Mouse (Mus musculus): ENCODE results near the gene AI182371. TPM values are rescaled to one million over a fixed set of nuclear protein-coding genes. Genes with fewer than 3 reads are reported as not detected.

Gene AI182371
- polyA plus RNA-seq, 1 experiment from 2014 or later: not detected

- H3K4me1 ChIP-seq (replicated peaks): peaks cover 12% of the 10 kb centered on the region
- H3K27ac ChIP-seq: peak overlapping the region; percentile 91
- peak overlapping the region; percentile 78 for H3K4me3 ChIP-seq
- no peaks in the 10 kb centered on the region for H3K9me3 ChIP-seq
- peak; percentile 64 for ATAC-seq (ENCODE audit: low FRiP score)
- no peaks in the 10 kb centered on the region for H3K36me3 ChIP-seq
- 32% methylated on average over 3 of the region's 3 CpGs for WGBS
- peak overlapping the region; percentile 79 for H3K9ac ChIP-seq
- H3K4me2 ChIP-seq: peak overlapping the region; percentile 75
- H3K27me3 ChIP-seq: no peaks in the 10 kb centered on the region
Observed at GRCm38 (mm10) chr2:35108712-35109111, 7.4 kb upstream of the AI182371 start.

- Histone ChIP-seq H3K36me3 (no peaks in the 10 kb centered on the region), H3K27me3 (no peaks in the 10 kb centered on the region), H3K4me1 (replicated peaks) (peaks cover 12% of the 10 kb centered on the region), H3K9me3 (no peaks in the 10 kb centered on the region), H3K4me3 (no peak overlapping the region), H3K4me2 (no peak overlapping the region), H3K9ac (no peak overlapping the region), H3K27ac (no peak overlapping the region)
- 55% methylated on average over 5 of the region's 5 CpGs for WGBS
- no peak for ATAC-seq (ENCODE audit: low FRiP score)
Observed at GRCm38 (mm10) chr2:35107984-35108635, 6.8 kb upstream of the AI182371 start.

GRCm38 (mm10) chr2:35104843-35105242, 3.5 kb upstream of the AI182371 start:
- H3K27ac ChIP-seq: no peak overlapping the region
- WGBS: 68% methylated on average over 3 of the region's 3 CpGs

GRCm38 (mm10) chr2:35103558-35103957, 2.2 kb upstream of the AI182371 start:
- Histone ChIP-seq H3K4me3 (no peak overlapping the region), H3K9me3 (no peaks in the 10 kb centered on the region), H3K9ac (no peak overlapping the region), H3K4me2 (no peak overlapping the region), H3K4me1 (replicated peaks) (no peaks in the 10 kb centered on the region), H3K27ac (no peak overlapping the region), H3K27me3 (no peaks in the 10 kb centered on the region), H3K36me3 (no peaks in the 10 kb centered on the region)
- WGBS: 83% methylated on average over 5 of the region's 5 CpGs
- no peak for ATAC-seq (ENCODE audit: low FRiP score)

More at GRCm38 (mm10) chr2:35104843-35105242, 3.5 kb upstream of the AI182371 start:
- peaks cover under 1% of the 10 kb centered on the region; the same call in 1 of the 2 replicates for H3K4me1 ChIP-seq (replicated peaks)
- no peak overlapping the region for H3K4me2 ChIP-seq
- H3K27me3 ChIP-seq: no peaks in the 10 kb centered on the region
- H3K4me3 ChIP-seq: no peak overlapping the region
- no peaks in the 10 kb centered on the region for H3K36me3 ChIP-seq
- ATAC-seq (ENCODE audit: low FRiP score): no peak
- H3K9ac ChIP-seq: no peak overlapping the region
- H3K9me3 ChIP-seq: no peaks in the 10 kb centered on the region

GRCm38 (mm10) chr2:35102777-35103176, 1.4 kb upstream of the AI182371 start:
- H3K4me2 ChIP-seq: no peak overlapping the region
- H3K36me3 ChIP-seq: no peaks in the 10 kb centered on the region
- no peak overlapping the region for H3K9ac ChIP-seq
- H3K4me1 ChIP-seq (replicated peaks): no peaks in the 10 kb centered on the region
- H3K27me3 ChIP-seq: no peaks in the 10 kb centered on the region
- H3K9me3 ChIP-seq: no peaks in the 10 kb centered on the region
- no peak overlapping the region for H3K27ac ChIP-seq
- H3K4me3 ChIP-seq: no peak overlapping the region
- no peak for ATAC-seq (ENCODE audit: low FRiP score)

GRCm38 (mm10) chr2:35100529-35100928, 814 bp downstream of the AI182371 start:
- Histone ChIP-seq H3K4me1 (replicated peaks) (no peaks in the 10 kb centered on the region), H3K27ac (no peak overlapping the region), H3K4me2 (no peak overlapping the region), H3K27me3 (no peaks in the 10 kb centered on the region), H3K9me3 (no peaks in the 10 kb centered on the region), H3K9ac (no peak overlapping the region), H3K4me3 (no peak overlapping the region), H3K36me3 (no peaks in the 10 kb centered on the region)
- ATAC-seq (ENCODE audit: low FRiP score): no peak
- 85% methylated on average over 6 of the region's 6 CpGs for WGBS

GRCm38 (mm10) chr2:35087418-35087817, 13.9 kb downstream of the AI182371 start:
- no peaks in the 10 kb centered on the region for H3K36me3 ChIP-seq
- no peak overlapping the region for H3K27ac ChIP-seq
- no peak overlapping the region for H3K9ac ChIP-seq
- no peak overlapping the region for H3K4me3 ChIP-seq
- H3K9me3 ChIP-seq: no peaks in the 10 kb centered on the region
- no peaks in the 10 kb centered on the region for H3K27me3 ChIP-seq
- ATAC-seq (ENCODE audit: low FRiP score): no peak
- no peak overlapping the region for H3K4me2 ChIP-seq
- 82% methylated on average over 4 of the region's 4 CpGs for WGBS
- no peaks in the 10 kb centered on the region for H3K4me1 ChIP-seq (replicated peaks)

GRCm38 (mm10) chr2:35079166-35079565, 22.2 kb downstream of the AI182371 start:
- no peaks in the 10 kb centered on the region for H3K36me3 ChIP-seq
- no peak overlapping the region for H3K4me3 ChIP-seq
- H3K4me2 ChIP-seq: no peak overlapping the region
- H3K9me3 ChIP-seq: no peaks in the 10 kb centered on the region
- no peak overlapping the region for H3K27ac ChIP-seq
- no peak for ATAC-seq (ENCODE audit: low FRiP score)
- WGBS: 61% methylated on average over 6 of the region's 6 CpGs
- H3K9ac ChIP-seq: no peak overlapping the region
- no peaks in the 10 kb centered on the region for H3K4me1 ChIP-seq (replicated peaks)
- H3K27me3 ChIP-seq: no peaks in the 10 kb centered on the region

- no peak overlapping the region for H3K4me2 ChIP-seq
- no peak overlapping the region for H3K4me3 ChIP-seq
- H3K36me3 ChIP-seq: no peaks in the 10 kb centered on the region
- no peaks in the 10 kb centered on the region for H3K4me1 ChIP-seq (replicated peaks)
- 88% methylated on average over 3 of the region's 3 CpGs for WGBS
- ATAC-seq (ENCODE audit: low FRiP score): no peak
- no peak overlapping the region for H3K9ac ChIP-seq
- H3K27ac ChIP-seq: no peak overlapping the region
- no peaks in the 10 kb centered on the region for H3K9me3 ChIP-seq
- no peaks in the 10 kb centered on the region for H3K27me3 ChIP-seq
Observed at GRCm38 (mm10) chr2:35074328-35074727, 27.0 kb downstream of the AI182371 start.

GRCm38 (mm10) chr2:35072547-35072946, 28.8 kb downstream of the AI182371 start:
- Histone ChIP-seq H3K9ac (no peak overlapping the region), H3K4me2 (no peak overlapping the region), H3K4me1 (replicated peaks) (no peaks in the 10 kb centered on the region), H3K27ac (no peak overlapping the region), H3K36me3 (no peaks in the 10 kb centered on the region), H3K27me3 (no peaks in the 10 kb centered on the region), H3K9me3 (no peaks in the 10 kb centered on the region), H3K4me3 (no peak overlapping the region)
- WGBS: 82% methylated on average over 2 of the region's 2 CpGs
- no peak for ATAC-seq (ENCODE audit: low FRiP score)

GRCm38 (mm10) chr2:35070275-35070674, 31.1 kb downstream of the AI182371 start:
- Histone ChIP-seq H3K27me3 (no peaks in the 10 kb centered on the region), H3K4me3 (no peak overlapping the region), H3K4me1 (replicated peaks) (no peaks in the 10 kb centered on the region), H3K4me2 (no peak overlapping the region), H3K27ac (no peak overlapping the region), H3K9me3 (no peaks in the 10 kb centered on the region), H3K9ac (no peak overlapping the region), H3K36me3 (no peaks in the 10 kb centered on the region)
- ATAC-seq (ENCODE audit: low FRiP score): no peak
- 88% methylated on average over 4 of the region's 4 CpGs for WGBS

- H3K27ac ChIP-seq: no peak overlapping the region
- H3K9me3 ChIP-seq: no peaks in the 10 kb centered on the region
- no peak overlapping the region for H3K4me2 ChIP-seq
- 98% methylated on average over 1 of the region's 1 CpGs for WGBS
- no peak overlapping the region for H3K9ac ChIP-seq
- H3K4me3 ChIP-seq: no peak overlapping the region
- no peaks in the 10 kb centered on the region for H3K27me3 ChIP-seq
- ATAC-seq (ENCODE audit: low FRiP score): no peak
- H3K36me3 ChIP-seq: no peaks in the 10 kb centered on the region
- no peaks in the 10 kb centered on the region for H3K4me1 ChIP-seq (replicated peaks)
Observed at GRCm38 (mm10) chr2:35069124-35069523, 32.2 kb downstream of the AI182371 start.

GRCm38 (mm10) chr2:35067117-35067516, 34.2 kb downstream of the AI182371 start:
- H3K9ac ChIP-seq: no peak overlapping the region
- H3K36me3 ChIP-seq: no peaks in the 10 kb centered on the region
- H3K4me2 ChIP-seq: no peak overlapping the region
- H3K9me3 ChIP-seq: no peaks in the 10 kb centered on the region
- H3K27ac ChIP-seq: no peak overlapping the region
- no peaks in the 10 kb centered on the region for H3K27me3 ChIP-seq
- 93% methylated on average over 11 of the region's 11 CpGs for WGBS
- H3K4me1 ChIP-seq (replicated peaks): no peaks in the 10 kb centered on the region
- H3K4me3 ChIP-seq: no peak overlapping the region
- no peak for ATAC-seq (ENCODE audit: low FRiP score)
